Mouse (Mus musculus): ENCODE results near the gene Glis1. TPM values are rescaled to one million over a fixed set of nuclear protein-coding genes. Genes with fewer than 3 reads are reported as not detected.
A peak's percentile ranks its signal among the peaks of the same experiment; 100 is the strongest.

Gene Glis1
- polyA plus RNA-seq, 1 experiment = 0.40 TPM

- TF ChIP-seq MYOD1 (IDR thresholded peaks at IDR 0.05; ENCODE audit: control insufficient read depth, insufficient read length, low read depth) (no peak), USF1 (IDR thresholded peaks at IDR 0.05; ENCODE audit: low read depth) (no peak), FOSL1 (IDR thresholded peaks at IDR 0.05; ENCODE audit: insufficient read depth, low read length, poor library complexity, severe bottlenecking) (no peak), CEBPB (IDR thresholded peaks at IDR 0.05; ENCODE audit: low read depth) (no peak), MYOG (IDR thresholded peaks at IDR 0.05; ENCODE audit: control insufficient read depth, extremely low read depth, insufficient read length) (no peak), MAX (IDR thresholded peaks at IDR 0.05) (no peak), CTCF (IDR thresholded peaks at IDR 0.05; ENCODE audit: control insufficient read depth, insufficient read depth, insufficient read length) (no peak)
- Histone ChIP-seq H3ac (ENCODE audit: control insufficient read depth, insufficient read length, low read depth) (peak overlapping the region; percentile 29), H3K4me3 (ENCODE audit: insufficient read depth, poor library complexity, severe bottlenecking) (no peak overlapping the region), H3K79me2 (ENCODE audit: control insufficient read depth, insufficient read depth) (no peaks in the 10 kb centered on the region), H3K27me3 (ENCODE audit: control insufficient read depth, insufficient read depth, insufficient read length) (peaks cover 64% of the 10 kb centered on the region), H3K79me3 (ENCODE audit: low read depth) (no peaks in the 10 kb centered on the region), H3K36me3 (ENCODE audit: control insufficient read depth, insufficient read depth) (no peaks in the 10 kb centered on the region)
These were observed 168.8 kb downstream of the Glis1 start for GRCm38 (mm10) chr4:107603208-107603607.

GRCm38 (mm10) chr4:107605964-107606602 lies 171.7 kb downstream of the Glis1 start:
- H3ac ChIP-seq (ENCODE audit: control insufficient read depth, insufficient read length, low read depth) = no peak overlapping the region
- H3K79me2 ChIP-seq (ENCODE audit: control insufficient read depth, insufficient read depth) = no peaks in the 10 kb centered on the region
- H3K79me3 ChIP-seq (ENCODE audit: low read depth) = no peaks in the 10 kb centered on the region
- peaks cover 69% of the 10 kb centered on the region for H3K27me3 ChIP-seq (ENCODE audit: control insufficient read depth, insufficient read depth, insufficient read length)
- no peaks in the 10 kb centered on the region for H3K36me3 ChIP-seq (ENCODE audit: control insufficient read depth, insufficient read depth)
- TF ChIP-seq FOSL1 (IDR thresholded peaks at IDR 0.05; ENCODE audit: insufficient read depth, low read length, poor library complexity, severe bottlenecking) = no peak
- TF ChIP-seq MYOD1 (IDR thresholded peaks at IDR 0.05; ENCODE audit: control insufficient read depth, insufficient read length, low read depth) = no peak
- no peak for TF ChIP-seq MAX (IDR thresholded peaks at IDR 0.05)
- no peak for TF ChIP-seq USF1 (IDR thresholded peaks at IDR 0.05; ENCODE audit: low read depth)
- no peak for TF ChIP-seq MYOG (IDR thresholded peaks at IDR 0.05; ENCODE audit: control insufficient read depth, extremely low read depth, insufficient read length)
- TF ChIP-seq CEBPB (IDR thresholded peaks at IDR 0.05; ENCODE audit: low read depth) = no peak
- no peak for TF ChIP-seq CTCF (IDR thresholded peaks at IDR 0.05; ENCODE audit: control insufficient read depth, insufficient read depth, insufficient read length)
- no peak overlapping the region for H3K4me3 ChIP-seq (ENCODE audit: insufficient read depth, poor library complexity, severe bottlenecking)

- H3K27me3 ChIP-seq (ENCODE audit: control insufficient read depth, insufficient read depth, insufficient read length) = peaks cover 88% of the 10 kb centered on the region
- H3K36me3 ChIP-seq (ENCODE audit: control insufficient read depth, insufficient read depth) = no peaks in the 10 kb centered on the region
- TF ChIP-seq MAX (IDR thresholded peaks at IDR 0.05) (no peak), MYOG (IDR thresholded peaks at IDR 0.05; ENCODE audit: control insufficient read depth, extremely low read depth, insufficient read length) (no peak), USF1 (IDR thresholded peaks at IDR 0.05; ENCODE audit: low read depth) (no peak), FOSL1 (IDR thresholded peaks at IDR 0.05; ENCODE audit: insufficient read depth, low read length, poor library complexity, severe bottlenecking) (no peak), MYOD1 (IDR thresholded peaks at IDR 0.05; ENCODE audit: control insufficient read depth, insufficient read length, low read depth) (no peak), CTCF (IDR thresholded peaks at IDR 0.05; ENCODE audit: control insufficient read depth, insufficient read depth, insufficient read length) (no peak), CEBPB (IDR thresholded peaks at IDR 0.05; ENCODE audit: low read depth) (no peak)
- H3K79me2 ChIP-seq (ENCODE audit: control insufficient read depth, insufficient read depth) = no peaks in the 10 kb centered on the region
- no peaks in the 10 kb centered on the region for H3K79me3 ChIP-seq (ENCODE audit: low read depth)
- no peak overlapping the region for H3ac ChIP-seq (ENCODE audit: control insufficient read depth, insufficient read length, low read depth)
- H3K4me3 ChIP-seq (ENCODE audit: insufficient read depth, poor library complexity, severe bottlenecking) = no peak overlapping the region
These were observed 175.4 kb downstream of the Glis1 start for GRCm38 (mm10) chr4:107609775-107610174.

- TF ChIP-seq MYOD1 (IDR thresholded peaks at IDR 0.05; ENCODE audit: control insufficient read depth, insufficient read length, low read depth) = no peak
- TF ChIP-seq USF1 (IDR thresholded peaks at IDR 0.05; ENCODE audit: low read depth) = no peak
- TF ChIP-seq MAX (IDR thresholded peaks at IDR 0.05) = no peak
- TF ChIP-seq CEBPB (IDR thresholded peaks at IDR 0.05; ENCODE audit: low read depth) = no peak
- TF ChIP-seq FOSL1 (IDR thresholded peaks at IDR 0.05; ENCODE audit: insufficient read depth, low read length, poor library complexity, severe bottlenecking) = no peak
- TF ChIP-seq MYOG (IDR thresholded peaks at IDR 0.05; ENCODE audit: control insufficient read depth, extremely low read depth, insufficient read length) = no peak
- TF ChIP-seq CTCF (IDR thresholded peaks at IDR 0.05; ENCODE audit: control insufficient read depth, insufficient read depth, insufficient read length) = no peak
- Histone ChIP-seq H3K36me3 (ENCODE audit: control insufficient read depth, insufficient read depth) (no peaks in the 10 kb centered on the region), H3K27me3 (ENCODE audit: control insufficient read depth, insufficient read depth, insufficient read length) (peaks cover 93% of the 10 kb centered on the region), H3K79me3 (ENCODE audit: low read depth) (no peaks in the 10 kb centered on the region), H3ac (ENCODE audit: control insufficient read depth, insufficient read length, low read depth) (no peak overlapping the region), H3K4me3 (ENCODE audit: insufficient read depth, poor library complexity, severe bottlenecking) (no peak overlapping the region), H3K79me2 (ENCODE audit: control insufficient read depth, insufficient read depth) (no peaks in the 10 kb centered on the region)
These were observed 177.7 kb downstream of the Glis1 start for GRCm38 (mm10) chr4:107611888-107612650.

- H3K4me3 ChIP-seq (ENCODE audit: insufficient read depth, poor library complexity, severe bottlenecking) = no peak overlapping the region
- H3K27me3 ChIP-seq (ENCODE audit: control insufficient read depth, insufficient read depth, insufficient read length) = peaks cover 77% of the 10 kb centered on the region
- no peaks in the 10 kb centered on the region for H3K79me2 ChIP-seq (ENCODE audit: control insufficient read depth, insufficient read depth)
- H3ac ChIP-seq (ENCODE audit: control insufficient read depth, insufficient read length, low read depth) = no peak overlapping the region
- H3K79me3 ChIP-seq (ENCODE audit: low read depth) = no peaks in the 10 kb centered on the region
- TF ChIP-seq CEBPB (IDR thresholded peaks at IDR 0.05; ENCODE audit: low read depth) (no peak), MAX (IDR thresholded peaks at IDR 0.05) (no peak), MYOD1 (IDR thresholded peaks at IDR 0.05; ENCODE audit: control insufficient read depth, insufficient read length, low read depth) (no peak), MYOG (IDR thresholded peaks at IDR 0.05; ENCODE audit: control insufficient read depth, extremely low read depth, insufficient read length) (no peak), FOSL1 (IDR thresholded peaks at IDR 0.05; ENCODE audit: insufficient read depth, low read length, poor library complexity, severe bottlenecking) (no peak), USF1 (IDR thresholded peaks at IDR 0.05; ENCODE audit: low read depth) (no peak), CTCF (IDR thresholded peaks at IDR 0.05; ENCODE audit: control insufficient read depth, insufficient read depth, insufficient read length) (no peak)
- H3K36me3 ChIP-seq (ENCODE audit: control insufficient read depth, insufficient read depth) = no peaks in the 10 kb centered on the region
These were observed 183.3 kb downstream of the Glis1 start for GRCm38 (mm10) chr4:107617596-107618230.
